Mouse (Mus musculus) left cerebral cortex, adult 18-20 months (tissue): Measurements from ENCODE around the gene Gm10842. TPM values are rescaled to one million over a fixed set of nuclear protein-coding genes. Genes with fewer than 3 reads are reported as not detected.
A peak's percentile ranks its signal among the peaks of the same experiment; 100 is the strongest.
"Not testable (repeated sequence)": the region's sequence is repeated elsewhere in the genome, so short reads cannot be mapped to it uniquely, and the experiment has no call there.

Experiments used
- DNase-seq, 2 experiments: peaks; one replicate each; pipeline ENCODE4 v3.0.0; 2021 to 2022; ENCODE audit warnings: low spot score in 2 of 2, mixed read lengths in 1 of 2
- long read RNA-seq, 2 experiments: library from polyadenylated mRNA; stranded (forward); transcript quantifications; one replicate each; pipeline ENCODE4 v2.0.0; 2021
- total RNA-seq, 2 experiments: library from RNA; stranded (reverse); gene quantifications; 2 replicates each; pipeline ENCODE4 v1.2.3; 2021

The Gm10842 gene
- total RNA-seq, result not detected
- long read RNA-seq, experiment 1, result 0 reads
- long read RNA-seq, experiment 2, result 0 reads

DNA sequence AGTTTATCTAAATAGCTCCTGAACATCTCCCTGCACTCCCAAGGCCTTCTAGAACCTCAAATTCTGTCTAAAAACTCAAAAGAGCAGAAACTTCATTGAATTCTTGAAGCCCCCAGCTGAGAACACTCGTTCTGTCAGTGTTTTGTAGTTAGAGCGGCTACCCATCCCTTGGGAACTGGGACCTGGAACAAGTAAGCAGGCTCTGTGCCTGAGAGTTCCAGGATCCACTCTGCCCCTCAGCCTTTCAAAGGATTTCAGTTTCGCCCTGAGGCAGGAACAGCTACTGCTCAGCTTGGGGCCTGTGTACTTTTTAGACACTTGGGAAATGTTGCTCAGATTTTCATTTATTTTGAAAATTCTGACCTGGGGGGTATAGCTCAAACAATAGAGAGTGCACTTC, at the start of gene Gm10842:
Gene Gm10842, plus strand, starts transcription at position 301 of the 400 bp plus-strand sequence.
- no peak for DNase-seq

- DNase-seq, result not testable (repeated sequence)
Observed at GRCm38 (mm10) chr11:105112448-105112847, 34.2 kb upstream of the Gm10842 start.

DNA sequence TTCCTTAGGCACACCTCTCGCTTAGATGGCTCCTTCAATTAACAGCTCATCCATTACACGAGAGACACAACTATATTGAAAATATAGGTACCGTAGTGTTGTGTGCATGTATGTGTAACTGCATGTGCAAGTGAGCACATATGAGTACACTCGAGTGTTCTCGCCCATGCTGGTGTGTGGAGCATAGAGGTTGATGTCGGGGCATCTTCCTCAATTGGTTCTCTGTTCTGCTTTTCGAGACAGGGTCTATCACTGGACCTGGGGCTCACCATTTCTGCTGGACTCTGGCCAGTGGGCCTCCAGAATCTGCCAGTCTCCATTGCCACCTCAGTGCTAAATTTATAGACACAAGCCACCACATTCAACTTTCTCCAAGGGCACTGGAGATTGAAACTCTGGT, 28.9 kb upstream of the Gm10842 start:
- DNase-seq, result no peak

DNA sequence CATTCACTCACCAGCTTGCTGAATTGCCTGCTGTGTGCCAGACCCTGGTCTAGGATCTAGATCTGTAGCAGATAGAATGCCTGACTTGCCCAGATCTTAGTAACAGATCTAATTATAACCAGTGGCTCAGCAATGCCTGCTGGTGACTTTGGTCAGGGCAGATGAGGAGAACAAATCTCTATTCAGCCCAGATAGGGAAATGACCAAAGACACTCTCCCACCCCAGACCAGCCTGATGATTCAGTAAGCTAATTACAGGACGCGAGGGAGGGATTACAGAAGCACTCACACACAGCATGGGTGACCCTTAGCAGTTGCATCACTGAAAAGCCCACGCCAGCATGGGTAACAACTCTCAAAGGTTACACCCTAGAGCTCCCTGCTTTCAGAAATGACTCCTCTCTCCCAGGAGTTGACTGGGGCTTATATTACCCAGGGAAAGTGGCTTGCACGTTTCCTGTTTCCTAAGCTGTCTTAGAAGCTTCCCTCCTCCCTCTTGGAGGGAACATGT, 26.1 kb upstream of the Gm10842 start:
- DNase-seq, result no peak

DNA sequence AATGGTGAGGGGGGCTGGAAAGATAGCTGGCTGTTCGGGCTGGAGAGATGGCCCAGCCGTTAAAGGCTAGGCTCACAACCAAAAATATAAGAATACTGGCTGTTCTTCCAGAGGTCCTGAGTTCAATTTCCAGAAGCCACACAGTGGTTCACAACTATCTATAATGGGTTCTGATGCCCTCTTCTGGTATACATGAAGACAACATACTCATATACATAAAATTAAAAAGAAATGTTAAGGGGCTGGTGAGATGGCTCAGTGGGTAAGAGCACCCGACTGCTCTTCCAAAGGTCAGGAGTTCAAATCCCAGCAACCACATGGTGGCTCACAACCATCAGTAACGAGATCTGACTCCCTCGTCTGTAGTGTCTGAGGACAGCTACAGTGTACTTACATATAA, 24.9 kb upstream of the Gm10842 start:
- DNase-seq, result not testable (repeated sequence)

DNA sequence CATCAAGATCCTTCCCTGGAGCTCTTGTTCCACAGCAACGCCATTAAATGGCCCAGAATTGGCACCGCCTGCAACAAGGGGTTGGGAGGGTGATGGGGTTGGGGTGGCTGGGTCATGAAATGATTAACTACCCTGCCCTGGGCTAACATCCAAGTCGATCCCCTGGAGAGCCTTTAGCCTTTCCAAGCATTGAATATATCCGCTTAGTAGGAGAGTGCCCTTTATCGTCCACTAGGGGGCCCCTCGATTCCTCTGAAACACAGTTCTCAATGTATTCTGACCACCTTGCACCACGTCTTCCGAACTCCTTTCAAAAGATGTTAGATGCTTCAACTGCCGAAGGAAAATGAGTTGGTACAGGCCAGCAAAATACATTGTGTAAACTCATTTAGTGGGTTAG, 22.7 kb upstream of the Gm10842 start:
- DNase-seq, result no peak

GRCm38 (mm10) chr11:105125735-105126519, 20.8 kb upstream of the Gm10842 start, which contains the start of gene Mettl2:
TSS of gene Mettl2 (plus strand) at chr11:105126425.
- DNase-seq, result peak; percentile 84

- no peak for DNase-seq
Observed at GRCm38 (mm10) chr11:105126520-105127029, 20.1 kb upstream of the Gm10842 start.

GRCm38 (mm10) chr11:105135692-105136091, 11.0 kb upstream of the Gm10842 start:
- DNase-seq, result no peak

DNA sequence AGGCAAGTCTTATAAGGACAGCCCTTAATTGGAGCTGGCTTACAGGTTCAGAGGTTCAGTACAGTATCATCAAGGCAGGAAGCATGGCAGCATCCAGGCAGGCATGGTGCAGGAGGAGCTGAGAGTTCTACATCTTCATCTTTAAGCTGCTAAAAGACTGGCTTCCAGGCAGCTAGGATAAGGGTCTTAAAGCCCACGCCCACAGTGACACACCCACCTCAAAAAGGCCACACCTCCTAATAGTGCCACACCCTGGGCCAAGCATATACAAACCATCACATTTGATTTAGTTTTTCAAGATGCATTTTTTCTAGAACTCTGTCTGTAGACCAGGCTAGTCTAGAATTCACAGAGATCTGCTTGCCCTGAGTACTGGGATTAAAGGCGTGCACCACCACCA, 9.4 kb upstream of the Gm10842 start:
- not testable (repeated sequence) for DNase-seq

GRCm38 (mm10) chr11:105140512-105140911, 6.2 kb upstream of the Gm10842 start:
- not testable (repeated sequence) for DNase-seq

GRCm38 (mm10) chr11:105141115-105141514, 5.6 kb upstream of the Gm10842 start:
- no peak for DNase-seq

DNA sequence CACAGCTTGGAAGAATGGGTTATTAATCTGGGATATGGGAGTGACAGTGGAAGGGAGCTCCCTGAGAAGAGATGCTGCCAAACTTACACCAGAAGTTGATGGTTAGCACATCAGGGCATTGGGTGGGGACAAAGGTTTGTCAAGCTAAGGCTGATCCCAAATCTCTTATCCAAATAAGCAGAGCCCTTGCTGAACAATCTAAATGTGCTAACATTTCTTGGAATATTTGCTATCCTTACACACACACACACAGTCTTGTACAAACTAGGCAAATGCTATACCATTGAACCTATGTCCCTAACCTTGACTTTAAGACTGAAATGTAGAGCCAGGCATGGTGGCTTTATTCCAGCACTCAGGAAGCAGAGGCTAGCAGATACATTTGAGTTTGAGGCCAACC, 3.1 kb upstream of the Gm10842 start:
- DNase-seq, result no peak

- DNase-seq, result no peak
Observed at GRCm38 (mm10) chr11:105144084-105144483, 2.6 kb upstream of the Gm10842 start.

- DNase-seq, result no peak
Observed at GRCm38 (mm10) chr11:105144508-105145210, 2.0 kb upstream of the Gm10842 start.

DNA sequence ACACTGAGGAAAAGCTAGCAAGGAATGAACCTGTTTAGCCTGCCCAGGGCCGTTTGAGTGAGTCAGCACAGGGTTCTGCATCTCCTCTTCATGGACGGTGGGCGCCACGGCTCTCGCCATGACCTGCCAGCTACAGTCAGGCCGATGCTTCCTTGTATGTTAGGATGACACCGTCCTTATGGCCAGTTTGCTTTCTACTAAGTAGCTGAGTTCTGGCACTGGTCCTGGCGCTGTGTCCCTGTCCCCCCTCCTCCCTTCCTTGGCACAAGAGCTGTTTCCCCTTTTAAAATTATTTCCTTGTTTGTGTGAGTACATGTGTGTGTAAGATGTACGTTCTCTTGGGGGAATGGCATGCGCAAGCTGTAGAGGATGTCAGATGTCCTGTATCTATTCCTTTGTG, 1.5 kb upstream of the Gm10842 start:
- no peak for DNase-seq

- DNase-seq, result no peak
Observed at GRCm38 (mm10) chr11:105149353-105149752, 2.7 kb downstream of the Gm10842 start.

- DNase-seq, result no peak
Observed at GRCm38 (mm10) chr11:105149766-105150165, 3.1 kb downstream of the Gm10842 start.

- no peak for DNase-seq
Observed at GRCm38 (mm10) chr11:105150691-105151090, 4.0 kb downstream of the Gm10842 start.

- DNase-seq, result no peak
Observed at GRCm38 (mm10) chr11:105151226-105152016, 4.7 kb downstream of the Gm10842 start.

GRCm38 (mm10) chr11:105152017-105152300, 5.3 kb downstream of the Gm10842 start:
- no peak for DNase-seq
